Mouse (Mus musculus): ENCODE measurements around the gene Gm14435.
"Not testable (repeated sequence)": the region's sequence is repeated elsewhere in the genome, so short reads cannot be mapped to it uniquely, and the experiment has no call there.

Gene Gm14435

GRCm38 (mm10) chr2:176423294-176423693, at the start of gene Gm14435:
Gm14435 (plus strand) TSS chr2:176423594.
- DNase-seq (ENCODE audit: low read depth) = not testable (repeated sequence)

Data from naive thymus-derived CD4-positive, alpha-beta T cell, adult 2 months (primary cell).